Mouse (Mus musculus) liver (tissue): Measurements from ENCODE around the gene Stxbp6.

Experiments
- DNase-seq: peaks from one replicate; pipeline ENCODE4 v3.0.0-alpha.2; 2020; ENCODE audit warnings: mixed read lengths

Stxbp6 gene

DNA sequence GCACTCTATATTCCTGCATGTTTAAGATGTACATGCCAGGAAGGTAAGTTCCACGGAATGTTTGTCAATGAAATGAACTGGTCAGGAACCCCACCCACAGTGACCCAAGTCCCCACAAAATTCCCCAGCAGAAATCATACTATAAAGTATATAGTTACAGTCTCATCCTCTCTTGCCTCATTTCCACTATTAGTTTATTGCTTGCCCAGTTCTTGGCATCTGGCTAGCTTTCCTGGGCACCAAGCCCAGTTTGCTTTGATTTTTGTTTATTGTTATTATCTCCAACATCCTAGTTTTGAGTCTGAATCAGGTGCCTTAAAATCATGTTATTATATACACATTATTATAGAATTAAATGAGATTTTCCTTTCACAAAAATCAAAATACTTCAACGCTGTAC, 168.5 kb downstream of the Stxbp6 start:
- DNase-seq, result no peak

DNA sequence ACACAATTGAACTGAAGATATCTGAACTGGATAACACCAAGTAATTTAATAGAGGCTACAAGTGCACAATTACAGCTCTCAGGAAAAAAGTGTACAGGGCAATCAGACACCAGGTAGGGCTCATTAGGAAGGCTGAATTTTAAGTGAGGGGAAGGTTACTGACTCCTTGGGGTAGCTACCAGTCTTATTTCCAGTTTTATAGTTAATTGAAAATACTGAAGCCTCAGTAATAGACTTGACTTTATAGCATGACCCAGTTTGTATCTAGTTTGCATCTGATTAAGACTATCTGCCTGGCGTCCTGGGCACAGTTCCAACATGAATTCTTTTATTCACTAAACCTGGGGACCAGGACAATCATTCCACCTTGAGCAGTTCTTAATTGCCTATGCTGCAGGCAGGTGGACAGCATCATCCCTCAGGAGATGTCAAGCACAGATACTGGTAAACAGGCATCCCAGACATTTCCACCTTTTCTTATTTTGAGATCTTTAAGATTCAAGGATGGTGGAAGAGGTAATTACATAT, 171.2 kb downstream of the Stxbp6 start:
- DNase-seq, result no peak

GRCm38 (mm10) chr12:44899173-44899870, 175.2 kb downstream of the Stxbp6 start:
- no peak for DNase-seq

DNA sequence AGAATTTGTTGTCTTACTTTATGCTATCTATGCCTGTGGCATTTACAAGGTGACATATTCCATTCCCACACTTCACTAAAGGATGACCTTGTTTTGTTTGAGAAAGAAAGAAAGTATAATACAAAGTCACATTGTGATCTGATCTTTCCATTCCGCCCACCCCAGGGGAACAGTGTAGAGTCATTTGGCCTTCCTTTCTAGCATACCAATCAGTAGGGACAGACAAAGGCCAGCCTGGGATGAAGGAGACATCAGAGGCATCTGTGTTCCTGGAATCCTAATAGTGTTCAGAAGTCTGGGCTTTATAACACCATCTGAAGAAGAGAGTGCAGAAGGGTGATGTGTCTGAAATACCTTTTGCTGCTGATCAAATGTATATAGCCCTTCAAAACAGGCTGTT, 178.0 kb downstream of the Stxbp6 start:
- DNase-seq, result no peak

DNA sequence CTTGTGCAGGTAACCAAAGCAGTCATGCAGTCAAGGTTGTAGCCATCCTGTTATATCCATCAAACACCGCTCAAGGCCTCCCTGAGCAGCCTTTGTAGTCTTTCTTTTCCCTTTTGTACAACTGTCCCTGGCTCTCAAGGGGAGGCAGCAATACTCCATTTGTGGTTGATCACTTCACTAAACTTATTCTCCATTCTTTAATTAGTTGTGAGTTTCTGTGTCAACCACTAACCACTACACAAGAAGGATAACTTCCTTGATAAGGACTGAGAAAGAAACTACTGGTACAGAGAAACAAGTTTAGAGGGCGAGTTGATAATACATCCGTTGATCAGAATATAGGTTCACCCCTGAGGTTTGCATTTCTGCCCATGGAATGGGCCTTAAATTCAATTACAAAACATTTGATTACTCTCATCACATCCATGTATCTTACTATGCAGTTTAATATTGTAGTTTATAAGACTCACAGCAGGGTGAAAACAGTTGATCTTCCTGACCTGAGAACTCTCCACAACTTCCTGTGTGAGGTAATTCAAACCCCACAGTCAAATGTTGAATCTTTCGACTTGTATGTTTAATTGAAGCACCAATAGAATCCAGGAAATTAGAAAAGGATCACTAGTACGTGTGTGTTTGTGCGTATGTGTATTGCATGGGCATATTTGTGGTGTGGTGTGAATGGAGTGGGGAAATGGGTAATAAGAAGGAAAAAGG, 184.7 kb downstream of the Stxbp6 start:
- no peak for DNase-seq

GRCm38 (mm10) chr12:44886826-44887225, 187.7 kb downstream of the Stxbp6 start:
- no peak for DNase-seq

GRCm38 (mm10) chr12:44872697-44873096, 201.8 kb downstream of the Stxbp6 start:
- DNase-seq, result no peak

GRCm38 (mm10) chr12:44865442-44865841, 209.1 kb downstream of the Stxbp6 start:
- DNase-seq, result no peak

DNA sequence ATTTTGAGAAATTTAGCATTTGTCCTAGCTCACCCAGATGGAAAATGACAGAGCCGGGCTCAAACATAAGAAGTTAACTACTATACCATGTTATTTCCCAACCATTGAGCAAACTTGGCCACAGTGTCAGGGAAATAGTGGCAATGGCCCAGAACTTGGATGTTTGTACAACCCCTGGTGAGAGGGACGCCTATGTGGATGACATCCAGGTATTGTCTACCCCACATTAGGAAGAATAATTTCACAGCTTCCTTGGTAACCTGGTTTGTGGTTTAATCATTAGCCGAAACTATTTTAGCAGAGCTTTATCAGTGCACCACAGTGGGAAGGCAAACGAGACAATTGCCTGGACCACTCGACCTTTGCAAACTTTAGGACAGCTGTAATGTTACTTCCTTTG, 215.1 kb downstream of the Stxbp6 start:
- DNase-seq, result no peak

DNA sequence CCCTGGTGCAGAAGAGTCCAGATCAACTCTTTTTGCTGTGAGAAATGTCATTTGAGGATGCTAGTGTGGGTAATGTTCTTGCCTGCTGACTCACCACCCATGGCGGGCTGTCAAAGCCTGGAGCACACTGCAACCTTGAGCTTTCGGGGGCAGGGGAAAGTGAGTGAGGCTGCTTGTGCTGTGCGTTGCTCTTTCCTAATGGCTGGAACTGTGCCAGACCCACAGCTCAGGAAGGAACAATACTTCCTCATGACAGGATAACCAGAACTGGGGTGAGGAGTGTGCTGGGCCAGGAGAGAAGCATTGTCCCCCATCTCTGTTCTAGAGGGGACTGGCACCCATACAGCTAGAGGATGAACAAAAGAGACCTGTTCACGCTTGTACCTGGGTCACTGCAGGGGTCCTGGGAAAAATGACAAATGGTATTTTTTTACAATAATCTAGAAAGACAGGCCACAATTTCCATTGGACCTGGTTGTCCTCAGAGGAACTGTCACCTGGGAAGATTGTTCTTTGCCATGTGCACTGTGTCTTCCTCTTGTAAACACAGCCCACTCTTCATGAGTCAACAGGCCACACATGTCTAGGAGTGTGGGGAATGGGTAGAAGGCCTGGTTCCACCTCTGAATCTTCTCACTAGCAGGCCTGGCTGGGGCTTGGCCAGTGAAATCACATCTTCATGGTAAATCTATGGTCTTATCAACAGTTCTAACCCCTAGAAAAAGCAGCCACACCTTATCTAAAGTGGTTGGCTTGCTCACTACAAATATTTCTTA, 216.2 kb downstream of the Stxbp6 start:
- DNase-seq, result peak; percentile 38

DNA sequence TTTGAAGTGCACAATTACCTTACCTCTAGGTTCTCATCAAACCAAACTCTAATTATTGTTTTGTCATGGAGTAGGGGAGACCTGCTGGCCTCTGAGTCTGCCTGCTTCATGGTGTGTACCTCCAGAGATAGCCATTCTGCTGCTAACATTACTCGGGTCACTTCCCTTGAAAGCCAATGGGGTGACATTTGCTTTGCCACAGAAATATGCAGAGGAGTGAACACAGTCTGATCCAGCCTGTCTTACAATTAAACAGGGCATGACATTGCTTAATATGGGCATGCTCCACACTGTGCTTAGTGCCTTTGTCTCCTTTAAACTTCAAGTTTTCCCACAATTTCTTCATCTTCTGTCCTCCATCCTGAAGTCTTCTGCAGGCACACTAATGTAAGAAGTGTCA, 222.5 kb downstream of the Stxbp6 start:
- no peak for DNase-seq

- DNase-seq, result no peak
Observed at GRCm38 (mm10) chr12:44850516-44850915, 224.0 kb downstream of the Stxbp6 start.

- DNase-seq, result peak; percentile 10
Observed at GRCm38 (mm10) chr12:44848483-44849221, 225.9 kb downstream of the Stxbp6 start.

DNA sequence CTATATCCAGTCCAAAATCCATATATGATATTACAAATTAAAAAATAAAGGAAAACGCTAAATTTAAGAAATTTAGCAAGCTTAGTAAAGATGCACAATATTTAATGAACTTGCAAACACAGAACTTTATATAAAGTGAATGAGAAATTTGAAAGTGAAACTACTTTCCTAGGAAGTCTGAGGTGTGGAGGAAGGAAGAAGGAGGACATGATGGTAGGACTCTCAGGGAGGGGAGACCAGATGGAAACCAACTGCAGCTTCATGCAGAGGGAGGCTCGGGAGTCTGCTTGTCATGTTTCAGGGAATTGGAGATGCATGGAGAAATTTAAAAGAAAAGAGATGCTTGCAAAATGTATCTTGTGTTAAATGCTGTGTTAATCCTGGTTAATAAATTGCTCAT, 233.9 kb downstream of the Stxbp6 start:
- no peak for DNase-seq

GRCm38 (mm10) chr12:44839594-44840373, 234.7 kb downstream of the Stxbp6 start:
- no peak for DNase-seq

DNA sequence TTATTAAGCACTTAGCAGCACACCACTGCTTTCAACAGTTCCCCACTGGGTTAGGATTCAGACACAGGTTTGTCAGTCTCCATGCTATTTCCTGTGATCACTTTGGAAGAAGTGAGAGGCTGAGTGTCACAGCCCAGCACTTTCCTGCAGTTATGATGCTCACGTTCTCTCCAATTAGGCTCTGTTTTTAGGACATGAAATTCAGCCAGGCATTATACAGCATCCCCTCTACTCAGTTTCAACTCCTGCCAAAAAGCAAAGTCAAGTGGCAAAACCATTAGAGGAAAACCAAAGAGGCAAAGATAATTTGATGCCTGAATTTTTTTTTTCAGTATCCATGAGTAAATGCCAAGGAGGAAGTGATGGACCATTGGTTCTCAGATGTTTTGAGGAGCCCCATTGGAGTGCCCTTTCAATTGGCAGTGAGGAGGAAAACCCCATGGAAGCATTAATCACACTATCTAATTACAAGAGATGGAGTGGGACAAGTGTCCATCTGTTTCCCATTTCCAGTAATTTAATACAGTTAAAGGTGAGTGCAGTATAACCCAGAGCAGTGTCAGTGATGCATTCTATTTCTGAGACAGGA, 238.5 kb downstream of the Stxbp6 start:
- no peak for DNase-seq

GRCm38 (mm10) chr12:44811895-44812294, 262.6 kb downstream of the Stxbp6 start:
- DNase-seq, result no peak

DNA sequence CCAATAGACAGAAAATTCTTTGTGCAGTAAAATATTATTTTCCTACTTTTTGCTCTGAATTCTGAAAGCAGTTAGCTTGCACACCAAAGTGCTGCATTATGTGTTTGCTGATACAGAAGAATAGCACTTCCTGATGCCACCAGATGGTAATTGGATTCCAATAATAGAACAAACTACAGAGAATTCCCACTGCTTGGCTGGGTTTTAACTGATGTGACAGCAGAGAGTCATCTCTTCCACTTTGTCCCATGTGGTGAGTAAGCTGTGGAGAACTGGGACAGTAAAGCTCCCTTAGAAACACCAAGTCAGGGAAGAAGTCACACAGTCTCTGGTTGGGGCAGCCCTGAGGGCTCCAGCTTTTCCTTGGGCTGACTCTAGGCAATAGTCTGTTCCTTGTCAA, 270.3 kb downstream of the Stxbp6 start:
- no peak for DNase-seq
